Mouse (Mus musculus): ENCODE data around the gene Foxr1.

Gene Foxr1

GRCm38 (mm10) chr9:44440961-44441360, at the start of gene Foxr1:
Gene Foxr1 (minus strand): TSS chr9:44441136.
- no peak for DNase-seq

- DNase-seq, result peak; percentile 83
Observed at GRCm38 (mm10) chr9:44490086-44490967, 49.4 kb upstream of the Foxr1 start.

GRCm38 (mm10) chr9:44489651-44490085, 48.7 kb upstream of the Foxr1 start:
- peak; percentile 71 for DNase-seq

- DNase-seq, result peak; percentile 89
Observed at GRCm38 (mm10) chr9:44488855-44489381, 48.0 kb upstream of the Foxr1 start.

GRCm38 (mm10) chr9:44488416-44488815, 47.5 kb upstream of the Foxr1 start:
- no peak for DNase-seq

- peak; percentile 79 for DNase-seq
Observed at GRCm38 (mm10) chr9:44487441-44487840, 46.5 kb upstream of the Foxr1 start.

- peak; percentile 76 for DNase-seq
Observed at GRCm38 (mm10) chr9:44486741-44487421, 45.9 kb upstream of the Foxr1 start.

GRCm38 (mm10) chr9:44486335-44486734, 45.4 kb upstream of the Foxr1 start:
- peak; percentile 83 for DNase-seq

- DNase-seq, result peak; percentile 67
Observed at GRCm38 (mm10) chr9:44485516-44486161, 44.7 kb upstream of the Foxr1 start.

GRCm38 (mm10) chr9:44485105-44485515, 44.2 kb upstream of the Foxr1 start:
- DNase-seq, result peak; percentile 27

GRCm38 (mm10) chr9:44484311-44485104, 43.6 kb upstream of the Foxr1 start:
- peak; percentile 32 for DNase-seq

- peak; percentile 81 for DNase-seq
Observed at GRCm38 (mm10) chr9:44483510-44484044, 42.6 kb upstream of the Foxr1 start.

- DNase-seq, result no peak
Observed at GRCm38 (mm10) chr9:44483041-44483509, 42.1 kb upstream of the Foxr1 start.

- DNase-seq, result peak; percentile 97
Observed at GRCm38 (mm10) chr9:44482552-44482951, 41.6 kb upstream of the Foxr1 start, which contains the start of gene Bcl9l. Gene Bcl9l (plus strand): TSS chr9:44482825.

- DNase-seq, result no peak
Observed at GRCm38 (mm10) chr9:44482112-44482511, 41.2 kb upstream of the Foxr1 start.

GRCm38 (mm10) chr9:44479628-44480428, 38.9 kb upstream of the Foxr1 start:
- peak; percentile 92 for DNase-seq

GRCm38 (mm10) chr9:44478959-44479605, 38.1 kb upstream of the Foxr1 start:
- peak; percentile 92 for DNase-seq

GRCm38 (mm10) chr9:44478229-44478921, 37.4 kb upstream of the Foxr1 start:
- peak; percentile 88 for DNase-seq
